Mouse (Mus musculus): ENCODE results near the gene Cd27. TPM values are rescaled to one million over a fixed set of nuclear protein-coding genes. Genes with fewer than 3 reads are reported as not detected.

Gene Cd27
- 0.50 and 0.63 TPM in 2 replicates for polyA plus RNA-seq (2012; rRNA removed)

DNA sequence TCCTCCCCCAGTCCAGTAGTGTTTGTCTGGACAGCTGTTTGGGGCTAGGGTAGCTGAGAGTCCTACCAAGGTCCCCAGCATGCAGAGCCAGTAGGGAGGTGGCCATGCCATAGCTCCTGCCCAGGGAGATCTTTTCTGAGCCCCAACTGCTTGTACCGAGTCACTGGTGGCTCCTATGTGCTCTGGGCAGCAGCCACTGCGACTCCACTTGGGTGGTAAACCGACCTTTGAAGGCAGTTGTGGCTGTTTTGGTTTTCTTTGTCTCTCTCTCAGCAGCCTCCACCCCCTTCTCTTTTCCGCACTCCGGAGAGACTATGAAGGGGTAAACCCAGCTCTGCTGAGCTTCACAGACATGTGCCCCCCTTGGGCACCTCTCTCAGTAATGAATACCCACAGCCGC, at the start of gene Cd27:
Gene Cd27 (minus strand): TSS at position 229 of the 400 bp plus-strand sequence.

DNA sequence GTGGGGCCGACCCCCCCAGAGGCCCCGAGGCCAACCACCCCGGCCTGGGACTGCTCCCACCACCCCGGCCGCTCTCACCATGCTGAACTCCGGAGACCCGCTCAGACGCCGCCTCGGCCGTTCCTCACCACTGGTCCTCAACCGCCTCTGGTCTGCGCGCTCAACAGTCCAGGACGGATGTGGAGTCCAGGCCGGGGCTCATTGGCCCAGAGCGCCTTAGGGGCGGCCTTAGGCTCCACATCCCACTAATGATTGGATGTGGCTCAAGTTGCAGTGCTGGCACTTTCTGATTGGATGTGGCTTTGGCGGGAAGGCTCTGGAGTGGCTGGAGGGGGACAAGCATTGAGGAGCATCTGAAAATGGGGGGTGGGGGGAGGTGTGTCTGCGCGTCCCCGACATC, 49.1 kb upstream of the Cd27 start, which contains the start of gene Tuba3a:
Gene Tuba3a (minus strand): TSS at position 153 of the 400 bp plus-strand sequence.

GRCm38 (mm10) chr6:125231117-125232044, 5.4 kb downstream of the Cd27 start, which contains the start of gene Tapbpl:
TSS of gene Tapbpl (minus strand) at chr6:125231860.

GRCm38 (mm10) chr6:125215148-125215954, 21.5 kb downstream of the Cd27 start, which contains the start of gene Vamp1:
TSS of gene Vamp1 (plus strand) at chr6:125215551.

GRCm38 (mm10) chr6:125191332-125192015, 45.3 kb downstream of the Cd27 start, which contains the start of the genes Ncapd2 and Mrpl51:
TSS of gene Ncapd2 (minus strand) at chr6:125191701.
TSS of gene Mrpl51 (plus strand) at chr6:125191801.

Other genes starting within 250 kb of the Cd27 start
- 5.2 and 10.1 TPM in 2 replicates for gene Pianp, start 240.3 kb downstream of the Cd27 start, polyA plus RNA-seq (2012; rRNA removed)
- gene Zfp384, start 227.9 kb downstream of the Cd27 start, polyA plus RNA-seq (2012; rRNA removed), result 70.1 and 85.2 TPM in 2 replicates
- 48.6 and 50.5 TPM in 2 replicates for gene Ing4, start 197.2 kb downstream of the Cd27 start, polyA plus RNA-seq (2012; rRNA removed)
- gene Acrbp, start 187.3 kb downstream of the Cd27 start, polyA plus RNA-seq (2012; rRNA removed), result 18.8 and 27.3 TPM in 2 replicates
- 5.5 and 5.9 TPM in 2 replicates for gene Lpar5, start 169.1 kb downstream of the Cd27 start, polyA plus RNA-seq (2012; rRNA removed)
- 118 and 161 TPM in 2 replicates for gene Chd4, start 141.0 kb downstream of the Cd27 start, polyA plus RNA-seq (2012; rRNA removed)
- gene Nop2, start 105.1 kb downstream of the Cd27 start, polyA plus RNA-seq (2012; rRNA removed), result 20.9 and 24.3 TPM in 2 replicates
- 52.0 and 67.4 TPM in 2 replicates for gene Iffo1, start 91.8 kb downstream of the Cd27 start, polyA plus RNA-seq (2012; rRNA removed)
- 2,908 and 2,970 TPM in 2 replicates for gene Gapdh, start 70.5 kb downstream of the Cd27 start, polyA plus RNA-seq (2012; rRNA removed)
- 65.1 and 85.6 TPM in 2 replicates for gene Ncapd2, start 45.3 kb downstream of the Cd27 start, polyA plus RNA-seq (2012; rRNA removed)
- 49.6 and 65.4 TPM in 2 replicates for gene Mrpl51, start 45.2 kb downstream of the Cd27 start, polyA plus RNA-seq (2012; rRNA removed)
- 12.0 and 13.6 TPM in 2 replicates for gene Vamp1, start 21.5 kb downstream of the Cd27 start, polyA plus RNA-seq (2012; rRNA removed)
- gene Tapbpl, start 5.2 kb downstream of the Cd27 start, polyA plus RNA-seq (2012; rRNA removed), result 11.3 and 16.8 TPM in 2 replicates
- gene Tuba3a, start 49.0 kb upstream of the Cd27 start, polyA plus RNA-seq (2012; rRNA removed), result 6.7 and 7.2 TPM in 2 replicates
- 126 and 139 TPM in 2 replicates for gene Ltbr, start 76.9 kb upstream of the Cd27 start, polyA plus RNA-seq (2012; rRNA removed)
- 3.1 and 4.0 TPM in 2 replicates for gene Scnn1a, start 83.6 kb upstream of the Cd27 start, polyA plus RNA-seq (2012; rRNA removed)
- 181 and 196 TPM in 2 replicates for gene Tnfrsf1a, start 112.4 kb upstream of the Cd27 start, polyA plus RNA-seq (2012; rRNA removed)
- 1.4 and 1.6 TPM in 2 replicates for gene Plekhg6, start 143.8 kb upstream of the Cd27 start, polyA plus RNA-seq (2012; rRNA removed)

Data from ovary, adult 2 months (tissue).